Comparison of ENCODE assay signal across 17 mouse cellular contexts in genomic region chr3:40058719-40059420, GRCm38 (mm10).
A peak's percentile ranks its signal among the peaks of the same experiment; 100 is the strongest.
DNase-seq lines count a peak whose midpoint lies in the region; ATAC-seq and TF ChIP-seq lines count a peak whose summit lies in the region.
"Had no signal": no experiment of that assay in that cellular context is flagged by ENCODE, and none has a peak within 500 bp of the region (broad histone marks: within the 10 kb centered on the region; RNA-seq: fewer than 3 reads in every experiment).

No protein-coding gene starts in this region.

- no peak overlapping the region for H3K9ac ChIP-seq in hindbrain, embryonic 15.5 days
- no peak overlapping the region for H3K9ac ChIP-seq in hindbrain, embryonic 12.5 days
- H3K9ac ChIP-seq in neural tube, embryonic 12.5 days = no peak overlapping the region
- no peak overlapping the region for H3K9ac ChIP-seq in stomach, postnatal 0 days (ENCODE audit: low read length)
- H3K9ac ChIP-seq: heart, embryonic 15.5 days; liver, embryonic 13.5 days had no signal

- H3K27me3 ChIP-seq in hindbrain, embryonic 15.5 days = no peaks in the 10 kb centered on the region
- H3K27me3 ChIP-seq in hindbrain, embryonic 12.5 days = no peaks in the 10 kb centered on the region
- H3K27me3 ChIP-seq in neural tube, embryonic 12.5 days (replicated peaks) = no peaks in the 10 kb centered on the region
- H3K27me3 ChIP-seq in stomach, postnatal 0 days (ENCODE audit: control insufficient read depth, insufficient read depth, low read length) = no peaks in the 10 kb centered on the region
- H3K27me3 ChIP-seq: heart, embryonic 15.5 days; liver, embryonic 13.5 days had no signal

- no peak for TF ChIP-seq EP300 in stomach, postnatal 0 days (optimal IDR thresholded peaks at IDR 0.05)

- no peak for DNase-seq in neural tube, embryonic 10.5 days (ENCODE audit: extremely low spot score, low spot score)
- peak; percentile 3 to 5 for DNase-seq in kidney, postnatal 36 days
- DNase-seq in stomach, postnatal 0 days (ENCODE audit: low spot score) = no peak
- no peak for DNase-seq in embryo, embryonic 11 days
- DNase-seq in gastrocnemius, postnatal 14 days = no peak
- DNase-seq: B cell, adult 2 months; cerebellum, adult 8-10 months; layer of hippocampus, postnatal 36 days; liver, embryonic 13.5 days; right cerebral cortex, postnatal 25 days had no signal

- H3K4me3 ChIP-seq in hindbrain, embryonic 15.5 days = no peak overlapping the region
- H3K4me3 ChIP-seq in hindbrain, embryonic 12.5 days = no peak overlapping the region
- H3K4me3 ChIP-seq in neural tube, embryonic 12.5 days = no peak overlapping the region
- no peak overlapping the region for H3K4me3 ChIP-seq in stomach, postnatal 0 days (ENCODE audit: low read depth, low read length)
- H3K4me3 ChIP-seq: erythroblast, embryonic 14.5 days; heart, embryonic 15.5 days; liver, embryonic 13.5 days; midbrain, embryonic 10.5 days had no signal

- no peaks in the 10 kb centered on the region; the same call in 1 of the 2 replicates for H3K4me1 ChIP-seq in hindbrain, embryonic 15.5 days (replicated peaks)
- H3K4me1 ChIP-seq in hindbrain, embryonic 12.5 days = no peaks in the 10 kb centered on the region
- H3K4me1 ChIP-seq in neural tube, embryonic 12.5 days = no peaks in the 10 kb centered on the region
- no peaks in the 10 kb centered on the region for H3K4me1 ChIP-seq in stomach, postnatal 0 days (replicated peaks; ENCODE audit: control insufficient read depth, insufficient read depth)
- H3K4me1 ChIP-seq: heart, embryonic 15.5 days; liver, embryonic 13.5 days had no signal

- no peak for TF ChIP-seq CTCF in stomach, postnatal 0 days (IDR thresholded peaks at IDR 0.05; ENCODE audit: low read depth)

- H3K27ac ChIP-seq in hindbrain, embryonic 15.5 days (replicated peaks) = no peak overlapping the region
- no peak overlapping the region for H3K27ac ChIP-seq in hindbrain, embryonic 12.5 days
- no peak overlapping the region for H3K27ac ChIP-seq in neural tube, embryonic 12.5 days
- H3K27ac ChIP-seq in stomach, postnatal 0 days (replicated peaks) = peak overlapping the region; percentile 61; the same call in 1 of the 2 replicates
- H3K27ac ChIP-seq: heart, embryonic 15.5 days; liver, embryonic 13.5 days; midbrain, embryonic 10.5 days had no signal

- WGBS in hindbrain, embryonic 15.5 days = 68% methylated on average over 16 of the region's 16 CpGs
- WGBS in hindbrain, embryonic 12.5 days = 78% methylated on average over 16 of the region's 16 CpGs
- WGBS in neural tube, embryonic 12.5 days = 59% methylated on average over 16 of the region's 16 CpGs
- 61% methylated on average over 16 of the region's 16 CpGs for WGBS in stomach, postnatal 0 days

- H3K4me2 ChIP-seq in hindbrain, embryonic 15.5 days = peak overlapping the region; percentile 28
- H3K4me2 ChIP-seq in hindbrain, embryonic 12.5 days (replicated peaks) = no peak overlapping the region
- H3K4me2 ChIP-seq in neural tube, embryonic 12.5 days (replicated peaks) = 0 out of 2 replicates have a peak overlapping the region, but pooled peaks have one; percentile 16
- no peak overlapping the region for H3K4me2 ChIP-seq in stomach, postnatal 0 days (replicated peaks; ENCODE audit: low read depth)
- H3K4me2 ChIP-seq: heart, embryonic 15.5 days; liver, embryonic 13.5 days had no signal

- no peaks in the 10 kb centered on the region for H3K36me3 ChIP-seq in hindbrain, embryonic 15.5 days
- H3K36me3 ChIP-seq in hindbrain, embryonic 12.5 days = no peaks in the 10 kb centered on the region
- H3K36me3 ChIP-seq in neural tube, embryonic 12.5 days = no peaks in the 10 kb centered on the region
- no peaks in the 10 kb centered on the region for H3K36me3 ChIP-seq in stomach, postnatal 0 days (ENCODE audit: control insufficient read depth, insufficient read depth, low read length)
- H3K36me3 ChIP-seq: heart, embryonic 15.5 days; liver, embryonic 13.5 days; midbrain, embryonic 10.5 days had no signal

- ATAC-seq in hindbrain, embryonic 15.5 days (ENCODE audit: low FRiP score, low read depth) = no peak
- ATAC-seq in hindbrain, embryonic 12.5 days (ENCODE audit: low FRiP score) = no peak
- no peak for ATAC-seq in neural tube, embryonic 12.5 days (ENCODE audit: low FRiP score, low read depth)
- no peak for ATAC-seq in stomach, postnatal 0 days (ENCODE audit: low FRiP score, low TSS enrichment)
- ATAC-seq: inflammation-experienced regulatory T-cells, adult 6 months had no signal

- intact Hi-C loops in gastrocnemius, postnatal 14 days (cut with DNase I; ENCODE audit: low total_unique reads) = no loop called here

- H3K9me3 ChIP-seq in hindbrain, embryonic 15.5 days = no peaks in the 10 kb centered on the region
- no peaks in the 10 kb centered on the region for H3K9me3 ChIP-seq in hindbrain, embryonic 12.5 days (replicated peaks)
- H3K9me3 ChIP-seq in neural tube, embryonic 12.5 days = no peaks in the 10 kb centered on the region
- H3K9me3 ChIP-seq in stomach, postnatal 0 days (ENCODE audit: control insufficient read depth, low read length) = no peaks in the 10 kb centered on the region
- H3K9me3 ChIP-seq: heart, embryonic 15.5 days; liver, embryonic 13.5 days; midbrain, embryonic 10.5 days had no signal

Comparison
In these comparisons a context has a peak if more than half of its experiments do, and no peak if none do; other contexts are left out.
1. H3K4me2 ChIP-seq: peak in hindbrain, embryonic 15.5 days (single experiment) and neural tube, embryonic 12.5 days (single experiment); none in hindbrain, embryonic 12.5 days (single experiment) and stomach, postnatal 0 days (single experiment).
2. DNase-seq: peak in kidney, postnatal 36 days (2 of 2); none in neural tube, embryonic 10.5 days (single experiment), stomach, postnatal 0 days (single experiment), embryo, embryonic 11 days (single experiment) and gastrocnemius, postnatal 14 days (single experiment).